Mouse (Mus musculus) embryonic fibroblast, embryonic 13.5 days (primary cell): Measurements from ENCODE around the gene Dock3.

Source experiments
- CTCF ChIP-seq: IDR thresholded peaks from 2 replicates; pipeline ENCODE4 v1.5.1; 2011; ENCODE audit warnings: mild to moderate bottlenecking, control low read depth, low read length, moderate library complexity, borderline replicate concordance; ENCODE audit not compliant: insufficient read depth
- POLR2A ChIP-seq: IDR thresholded peaks from 2 replicates; pipeline ENCODE4 v1.6.1; 2011; ENCODE audit warnings: low read depth, mild to moderate bottlenecking, control low read depth, low read length, moderate library complexity

DNA sequence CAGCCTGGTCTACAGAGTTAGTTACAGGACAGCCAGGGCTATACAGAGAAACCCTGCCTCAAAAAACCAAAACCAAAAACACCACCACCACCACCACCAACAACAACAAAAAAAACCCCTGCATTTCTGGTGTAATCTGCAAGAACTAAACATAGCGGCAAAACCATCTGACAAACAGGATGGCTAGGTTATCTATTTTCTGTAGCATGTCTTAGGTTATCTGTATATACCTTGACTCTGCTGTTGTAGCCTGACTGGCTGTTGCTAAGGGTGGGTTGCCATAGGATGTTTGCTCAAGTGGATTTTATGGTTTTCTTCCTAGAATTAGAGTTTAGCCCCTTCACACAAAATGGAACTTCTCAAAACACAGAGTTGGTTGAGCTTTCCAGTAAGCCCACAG lies 38.1 kb upstream of the Dock3 start:
- TF ChIP-seq POLR2A (no peak), CTCF (no peak)
